Mouse (Mus musculus): ENCODE data around the gene Plscr3.
"Not testable (repeated sequence)": the region's sequence is repeated elsewhere in the genome, so short reads cannot be mapped to it uniquely, and the experiment has no call there.

The Plscr3 gene

GRCm38 (mm10) chr11:69828832-69829231 is 17.3 kb upstream of the Plscr3 start:
- peak in 1 of 2 experiments; percentile 10 for DNase-seq (ENCODE audit: low spot score in 2 of 2)

GRCm38 (mm10) chr11:69833554-69833953 is 12.6 kb upstream of the Plscr3 start:
- peak in 1 of 2 experiments; percentile 29 for DNase-seq (ENCODE audit: low spot score in 2 of 2)

DNA sequence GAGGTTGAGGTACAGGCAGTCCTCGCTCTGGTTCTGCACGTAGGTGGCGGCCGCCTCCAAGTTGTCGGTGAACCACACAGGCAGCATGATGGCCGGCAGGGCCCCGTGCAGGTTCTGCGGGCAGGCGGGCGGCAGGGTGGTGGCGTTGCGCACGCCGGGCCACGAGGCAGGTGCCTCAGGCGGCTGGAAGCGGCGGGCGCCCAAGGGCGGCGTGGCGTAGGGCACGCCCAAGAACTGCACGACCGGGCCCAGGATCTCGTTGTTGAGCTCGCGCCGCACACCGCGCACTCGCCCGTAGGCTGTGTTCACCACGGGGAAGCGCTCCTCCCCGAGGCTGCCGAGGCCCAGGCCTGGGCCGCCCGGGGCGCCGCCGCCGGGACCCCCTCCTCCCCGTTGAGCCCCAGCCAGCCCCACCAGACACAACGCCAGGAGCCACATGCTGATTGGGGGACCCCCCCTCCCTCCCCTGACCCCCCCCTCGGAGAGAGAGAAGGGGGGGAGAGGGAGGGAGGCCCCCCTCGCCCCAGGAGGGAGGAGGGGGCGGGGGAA is 12.1 kb upstream of the Plscr3 start:
- DNase-seq (ENCODE audit: low spot score in 2 of 2), result peak; percentile 66 to 74

- DNase-seq (ENCODE audit: low spot score in 2 of 2), result no peak
These were observed 10.7 kb upstream of the Plscr3 start for GRCm38 (mm10) chr11:69835326-69835965.

DNA sequence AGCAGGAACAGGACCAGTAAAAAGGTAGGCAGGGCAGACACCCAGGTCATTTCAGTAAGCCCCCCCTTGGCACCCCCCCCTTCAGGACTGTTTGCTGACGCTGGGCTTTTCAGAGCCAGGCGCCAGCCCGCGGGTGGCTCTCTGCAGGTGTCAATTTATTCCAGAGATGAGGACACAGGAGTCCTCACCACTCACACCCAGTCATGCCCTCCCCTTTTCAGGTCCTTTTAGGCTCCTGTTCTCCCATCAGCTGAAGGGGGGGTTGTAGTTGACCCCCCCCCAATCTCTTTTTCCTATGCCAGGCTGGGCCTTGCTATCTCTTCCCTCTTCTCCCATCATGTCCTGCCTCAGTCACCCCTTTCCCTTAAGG is 10.2 kb upstream of the Plscr3 start:
- no peak for DNase-seq (ENCODE audit: low spot score in 2 of 2)

- peak in 1 of 2 experiments; percentile 42 for DNase-seq (ENCODE audit: low spot score in 2 of 2)
These were observed 9.2 kb upstream of the Plscr3 start for GRCm38 (mm10) chr11:69836703-69837576.

GRCm38 (mm10) chr11:69837604-69837951 is 8.6 kb upstream of the Plscr3 start, which contains the start of gene Nlgn2:
Gene Nlgn2, minus strand, starts transcription at chr11:69837784.
- no peak for DNase-seq (ENCODE audit: low spot score in 2 of 2)

DNA sequence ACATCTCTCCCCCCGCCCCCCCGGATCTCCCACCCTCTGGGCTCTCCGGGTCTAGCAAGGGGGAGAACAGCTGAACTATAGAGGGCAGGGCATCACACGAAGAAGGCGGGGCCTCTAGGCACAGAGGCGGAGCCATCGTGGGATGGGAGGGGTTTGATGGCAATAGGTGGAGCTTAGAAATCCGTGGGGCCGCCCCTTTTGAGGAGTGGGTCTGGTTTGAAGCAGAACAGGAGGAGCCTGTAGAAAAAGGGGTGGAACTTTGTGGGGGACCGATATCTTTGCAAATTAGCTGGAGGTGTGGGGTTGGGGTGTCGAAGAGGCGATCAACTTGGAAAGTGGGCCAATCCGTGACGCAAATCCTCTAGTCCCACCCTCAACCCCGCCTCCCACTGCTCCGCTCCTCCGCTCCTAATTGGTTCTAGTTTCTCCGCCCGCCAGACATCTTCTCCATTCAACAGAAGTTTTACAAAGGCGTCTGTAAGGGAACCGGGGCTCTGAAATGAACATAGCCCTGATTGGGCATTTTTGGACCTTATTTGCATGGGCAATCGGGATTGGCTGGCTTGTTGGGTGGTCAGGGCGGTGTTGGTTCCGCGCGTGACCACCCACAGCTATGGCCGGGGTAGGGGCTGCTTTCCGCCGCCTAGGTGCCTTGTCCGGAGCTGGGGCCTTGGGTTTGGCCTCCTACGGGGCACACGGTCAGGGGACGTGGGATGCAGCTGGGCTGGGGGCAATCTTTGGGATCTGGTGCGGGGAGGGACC is 8.0 kb upstream of the Plscr3 start, which contains the start of gene Tmem256:
Gene Tmem256 (plus strand): TSS at position 563 of the 762 bp plus-strand sequence.
- DNase-seq (ENCODE audit: low spot score in 2 of 2), result peak; percentile 93 to 95

DNA sequence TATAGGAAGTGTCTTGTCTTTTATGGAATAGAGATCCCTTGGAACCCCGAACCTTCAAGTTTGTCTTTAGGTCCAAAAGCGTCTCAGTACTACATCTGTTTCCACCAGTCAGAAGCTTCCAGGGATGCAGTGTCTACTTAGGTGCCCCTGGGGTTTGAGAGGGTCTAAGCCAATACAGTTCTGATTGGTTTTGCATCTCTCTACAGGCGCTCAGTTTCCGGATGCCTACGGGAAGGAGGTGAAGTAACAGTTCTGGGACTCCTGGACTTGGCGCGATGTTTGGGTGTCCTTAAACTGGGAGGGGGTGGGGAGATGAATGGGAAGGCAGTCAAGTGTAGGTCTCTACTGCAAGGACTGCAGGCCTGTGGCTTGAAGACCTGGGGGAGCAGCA is 7.5 kb upstream of the Plscr3 start:
- peak in 1 of 2 experiments; percentile 42 for DNase-seq (ENCODE audit: low spot score in 2 of 2)

DNA sequence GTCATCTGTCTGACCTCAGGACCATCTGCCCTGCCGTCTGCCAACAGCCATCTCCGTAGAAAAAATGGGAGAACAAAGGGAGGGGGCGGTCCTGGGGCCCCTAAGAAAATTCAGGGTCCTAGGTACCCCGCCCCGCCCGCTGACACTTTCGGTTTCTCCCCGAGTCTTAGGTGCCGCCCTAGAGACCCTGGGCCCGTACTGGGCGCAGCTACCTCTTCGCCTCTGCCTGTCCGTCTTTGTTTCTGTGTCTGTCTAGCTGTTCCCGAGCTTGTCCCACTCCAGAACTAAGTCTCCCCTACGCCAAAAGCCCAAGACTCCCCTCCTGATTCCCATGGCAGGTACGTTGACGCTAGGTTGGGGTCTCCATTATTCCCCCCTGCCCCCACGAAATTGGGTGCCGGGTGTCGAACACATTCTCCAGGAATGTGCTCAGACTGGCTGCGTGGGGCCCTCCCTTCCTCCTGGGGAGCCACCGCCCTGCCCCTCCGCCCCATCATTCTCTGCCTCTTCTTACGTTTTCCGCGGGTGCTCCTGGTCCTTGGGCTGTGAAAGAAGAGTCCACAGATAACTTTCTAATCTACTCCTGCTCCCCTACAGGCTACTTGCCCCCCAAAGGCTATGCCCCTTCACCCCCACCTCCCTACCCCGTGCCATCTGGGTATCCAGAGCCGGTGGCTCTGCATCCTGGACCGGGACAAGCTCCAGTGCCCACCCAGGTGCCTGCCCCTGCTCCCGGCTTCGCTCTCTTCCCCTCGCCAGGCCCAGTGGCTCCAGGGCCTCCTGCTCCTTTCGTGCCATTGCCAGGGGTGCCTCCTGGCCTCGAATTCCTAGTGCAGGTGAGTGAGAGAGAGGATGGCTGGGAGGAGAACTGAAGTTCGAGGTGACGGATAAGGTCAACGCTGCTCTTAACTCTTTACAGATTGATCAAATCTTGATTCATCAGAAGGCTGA is 837 bp downstream of the Plscr3 start:
- DNase-seq (ENCODE audit: low spot score in 2 of 2), result peak; percentile 62 to 69

DNA sequence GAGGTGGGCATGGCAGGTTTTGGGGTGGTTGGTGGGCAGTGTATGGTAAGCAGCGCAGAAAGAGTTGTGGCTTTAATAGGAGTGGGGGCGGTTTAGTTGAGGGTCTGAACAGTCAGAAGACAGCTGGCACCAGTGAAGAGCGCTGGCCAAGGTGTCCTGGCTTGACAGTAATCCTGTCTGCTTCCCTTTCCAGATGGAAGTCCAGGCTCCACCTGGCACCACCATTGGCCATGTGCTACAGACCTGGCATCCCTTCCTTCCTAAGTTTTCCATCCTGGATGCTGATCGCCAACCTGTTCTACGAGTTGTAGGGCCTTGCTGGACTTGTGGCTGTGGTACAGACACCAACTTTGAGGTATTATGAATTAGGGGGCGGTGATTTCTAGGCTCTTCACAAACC is 1.8 kb downstream of the Plscr3 start:
- DNase-seq (ENCODE audit: low spot score in 2 of 2), result no peak

- DNase-seq (ENCODE audit: low spot score in 2 of 2), result no peak
These were observed 3.0 kb downstream of the Plscr3 start for GRCm38 (mm10) chr11:69849128-69849527.

- no peak for DNase-seq (ENCODE audit: low spot score in 2 of 2)
These were observed 3.7 kb downstream of the Plscr3 start for GRCm38 (mm10) chr11:69849884-69850283.

- peak in 1 of 2 experiments; percentile 46 for DNase-seq (ENCODE audit: low spot score in 2 of 2)
These were observed 4.6 kb downstream of the Plscr3 start for GRCm38 (mm10) chr11:69850754-69851153.

GRCm38 (mm10) chr11:69853994-69854393 is 7.8 kb downstream of the Plscr3 start:
- DNase-seq (ENCODE audit: low spot score in 2 of 2), result peak; percentile 87 to 95

GRCm38 (mm10) chr11:69854680-69855079 is 8.5 kb downstream of the Plscr3 start:
- DNase-seq (ENCODE audit: low spot score in 2 of 2), result peak; percentile 33 to 60

- peak; percentile 80 to 84 for DNase-seq (ENCODE audit: low spot score in 2 of 2)
These were observed 9.2 kb downstream of the Plscr3 start for GRCm38 (mm10) chr11:69855347-69855746.

- DNase-seq (ENCODE audit: low spot score in 2 of 2), result no peak
These were observed 12.2 kb downstream of the Plscr3 start, which contains the start of gene Tnk1 for GRCm38 (mm10) chr11:69858113-69858998. Gene Tnk1, minus strand, starts transcription at chr11:69858730.

DNA sequence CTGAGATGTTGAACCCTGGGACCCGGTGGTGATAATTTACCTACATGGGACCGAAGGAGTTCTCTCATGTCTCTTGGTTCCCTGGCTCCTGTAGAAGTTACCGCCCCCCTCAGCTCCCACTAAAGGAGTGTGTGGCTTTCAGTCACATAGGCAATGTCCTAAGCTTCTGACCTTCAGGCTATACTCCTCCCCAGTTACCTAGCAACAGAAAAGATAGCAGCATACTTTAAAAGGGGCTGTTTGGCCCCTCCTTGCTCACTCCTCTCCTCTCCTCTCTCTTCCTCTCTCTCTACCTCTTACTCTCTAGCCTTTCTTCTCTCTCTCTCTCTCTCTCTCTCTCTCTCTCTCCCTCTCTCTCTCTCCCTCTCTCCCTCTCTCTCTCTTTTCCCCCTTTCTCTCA is 17.6 kb downstream of the Plscr3 start:
- DNase-seq (ENCODE audit: low spot score in 2 of 2), result not testable (repeated sequence)
